Mouse (Mus musculus) right cerebral cortex, postnatal 10 days (tissue): ENCODE data around the gene Kcne3.

Source experiments
- DNase-seq, 2 experiments: peaks; one replicate each; pipeline ENCODE4 v3.0.0; 2021; ENCODE audit warnings: low spot score in 2 of 2

Gene Kcne3

DNA sequence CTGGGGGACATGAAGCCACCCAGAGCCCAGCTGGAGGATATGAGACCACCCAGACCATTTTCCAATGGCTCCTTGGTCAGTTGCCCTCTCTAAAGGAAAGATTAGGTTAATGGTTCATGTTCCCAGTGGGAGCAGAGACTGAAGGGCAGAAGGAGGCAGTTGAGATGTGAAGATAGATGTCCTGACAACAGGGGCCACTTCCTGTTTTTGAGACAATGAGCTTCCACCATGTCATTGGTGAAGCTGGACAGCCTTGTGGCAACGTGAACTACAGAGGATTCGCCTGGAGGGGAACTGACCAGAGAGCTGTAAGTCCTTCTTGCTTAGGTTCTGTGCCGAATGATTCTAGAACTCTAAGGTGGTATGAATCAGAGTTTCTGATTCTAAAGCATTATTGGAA lies at the start of gene Kcne3:
Kcne3 (plus strand) TSS at position 234 of the 400 bp plus-strand sequence.
- DNase-seq, result no peak

DNA sequence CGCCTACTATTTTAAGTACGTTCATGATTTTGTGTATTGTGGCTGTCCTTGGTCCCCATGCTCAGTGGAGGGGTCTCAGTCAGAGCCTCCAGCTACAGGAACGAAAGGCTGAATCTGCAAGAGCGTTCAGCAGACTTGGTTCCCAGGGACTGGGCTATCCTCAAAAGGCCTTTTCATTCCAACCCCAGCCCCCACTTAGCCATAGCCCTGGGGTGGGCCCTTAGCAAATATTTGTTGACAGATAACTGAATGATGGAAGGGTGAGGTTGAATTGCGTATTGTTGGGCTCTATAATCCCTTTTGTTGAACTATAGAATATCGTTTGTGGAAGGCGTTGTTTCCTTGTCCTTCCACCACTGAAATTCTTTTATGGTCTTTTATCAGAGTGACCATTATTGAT lies 49.8 kb upstream of the Kcne3 start:
- no peak for DNase-seq

DNA sequence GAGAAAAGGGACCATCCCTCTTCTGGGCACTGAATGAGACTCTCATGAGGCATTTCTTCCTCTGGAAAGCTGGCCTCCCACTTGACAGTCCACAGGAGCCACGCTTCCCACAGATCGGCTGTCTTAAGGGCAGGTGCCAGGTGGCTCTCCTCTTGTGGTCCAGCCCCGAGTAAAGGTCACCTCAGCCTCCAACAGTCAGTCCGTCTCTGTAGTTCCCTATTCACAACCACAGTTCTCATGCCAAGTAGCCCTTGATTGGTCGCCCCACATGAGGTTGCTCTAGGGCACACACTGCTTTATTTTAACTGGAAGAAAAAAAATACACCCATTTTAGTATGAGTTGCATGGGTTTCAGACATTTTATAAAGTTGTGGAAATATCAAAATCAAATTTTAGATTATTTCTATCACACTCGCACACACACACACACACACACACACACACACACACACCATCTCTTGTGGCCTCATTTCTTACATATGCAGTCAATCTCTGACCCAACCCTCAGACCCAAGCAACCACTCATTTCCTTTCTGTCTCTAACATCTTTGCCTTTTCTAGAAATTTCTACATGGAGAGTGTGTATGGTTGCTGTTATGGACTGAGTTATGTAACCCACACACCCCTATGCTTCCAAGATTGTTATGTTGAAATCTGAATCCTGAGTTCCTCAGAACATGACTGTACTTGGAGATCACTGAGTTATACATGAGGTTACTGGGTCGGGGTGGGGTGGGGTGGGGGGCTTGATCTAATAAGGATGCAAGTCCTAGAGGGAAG lies 47.9 kb upstream of the Kcne3 start:
- DNase-seq, result no peak

DNA sequence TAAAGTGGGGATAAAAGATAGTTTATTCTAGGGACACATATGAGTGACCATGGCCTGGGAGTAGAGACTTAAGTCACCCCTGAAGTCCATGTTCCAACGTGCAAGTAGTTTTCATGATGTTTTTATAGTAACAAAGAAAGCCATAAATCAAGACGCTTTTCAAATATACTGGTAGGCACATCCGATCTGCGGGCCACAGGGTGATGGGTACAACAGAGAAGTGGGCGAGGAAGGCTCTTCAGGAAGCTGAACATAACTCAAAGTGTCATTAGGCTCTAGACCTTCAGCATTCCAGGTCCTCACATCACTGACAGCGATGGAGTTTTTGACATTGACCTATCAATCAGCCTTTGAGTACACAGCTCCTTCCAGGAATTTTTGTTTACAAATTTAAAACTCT lies 45.7 kb upstream of the Kcne3 start:
- no peak for DNase-seq

DNA sequence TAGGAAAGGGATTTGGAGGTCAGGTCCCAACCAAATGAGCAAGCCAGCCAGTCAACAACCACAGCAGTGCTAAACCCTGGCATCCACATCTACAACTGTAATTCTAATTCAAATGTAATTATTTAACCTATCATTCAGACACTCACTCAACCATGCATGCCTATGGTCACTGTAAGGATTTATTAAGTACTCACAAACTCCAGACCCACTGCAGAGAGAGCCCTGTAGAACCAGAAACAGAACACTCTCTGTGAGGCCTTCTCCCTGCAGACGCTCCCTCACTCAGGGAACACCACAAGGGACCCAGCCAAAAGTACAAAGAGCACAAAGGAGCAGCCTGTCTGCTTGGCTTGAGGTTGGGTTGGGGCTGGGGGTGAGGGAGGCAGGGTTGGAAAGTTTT lies 43.9 kb upstream of the Kcne3 start:
- DNase-seq, result no peak

DNA sequence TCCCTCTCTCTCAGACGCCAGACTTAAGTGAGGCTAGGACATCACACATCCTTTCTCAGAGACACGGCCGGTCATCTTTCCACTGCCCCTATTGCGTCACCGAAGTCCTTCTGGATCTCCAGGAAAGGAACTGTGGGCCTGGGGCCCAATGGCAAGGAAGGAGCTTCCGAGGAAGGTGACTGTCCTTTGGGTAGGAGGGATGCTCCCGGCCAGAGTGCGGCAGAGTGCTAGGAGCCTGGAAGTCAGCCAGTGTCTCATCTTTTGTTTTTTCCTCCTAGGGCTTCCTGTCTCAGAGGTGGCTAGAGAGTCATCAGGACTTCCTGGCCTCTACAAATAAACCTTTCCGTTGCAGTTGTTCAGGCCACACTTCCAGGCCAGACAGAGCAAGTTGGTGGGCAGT lies 39.3 kb upstream of the Kcne3 start:
- no peak for DNase-seq

DNA sequence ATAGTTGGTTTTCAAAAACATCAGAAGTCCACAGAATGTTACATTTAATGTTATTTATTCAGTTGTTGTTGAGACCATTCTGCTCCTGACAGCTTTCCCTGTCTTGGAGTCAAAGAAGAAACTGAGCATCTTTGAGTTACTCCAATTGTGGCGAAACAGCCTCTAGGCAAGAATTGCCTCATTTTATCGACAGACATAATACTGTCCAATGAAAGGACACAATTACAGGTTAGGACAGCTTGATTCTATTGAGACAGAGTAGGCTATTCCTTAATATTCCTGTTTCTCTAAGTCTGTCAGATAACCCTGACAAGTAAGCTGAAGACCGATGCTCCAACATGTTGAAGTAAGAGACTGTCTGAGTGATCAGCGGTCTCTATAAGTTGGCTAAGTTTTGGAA lies 38.2 kb upstream of the Kcne3 start:
- DNase-seq, result no peak

DNA sequence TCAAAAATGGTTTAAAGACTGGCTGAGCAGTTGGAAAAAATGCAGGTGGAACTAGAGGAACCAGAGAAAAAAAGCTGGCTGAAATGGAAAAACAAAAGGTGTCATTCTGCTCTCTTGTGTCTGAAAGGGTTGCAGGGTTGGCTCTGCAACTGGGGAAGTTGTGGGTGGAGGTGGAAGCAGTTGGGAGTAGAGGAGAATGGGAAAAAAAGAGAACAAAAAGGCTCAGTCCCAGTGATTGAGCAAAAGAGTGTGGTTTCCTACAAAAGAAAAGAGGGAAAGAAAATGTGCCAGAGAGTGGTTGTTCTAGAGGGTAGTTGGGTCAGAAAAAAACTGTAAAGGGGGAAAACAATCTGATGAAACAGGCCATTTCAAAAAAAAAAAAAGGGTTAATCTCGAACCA lies 35.7 kb upstream of the Kcne3 start:
- DNase-seq, result no peak

DNA sequence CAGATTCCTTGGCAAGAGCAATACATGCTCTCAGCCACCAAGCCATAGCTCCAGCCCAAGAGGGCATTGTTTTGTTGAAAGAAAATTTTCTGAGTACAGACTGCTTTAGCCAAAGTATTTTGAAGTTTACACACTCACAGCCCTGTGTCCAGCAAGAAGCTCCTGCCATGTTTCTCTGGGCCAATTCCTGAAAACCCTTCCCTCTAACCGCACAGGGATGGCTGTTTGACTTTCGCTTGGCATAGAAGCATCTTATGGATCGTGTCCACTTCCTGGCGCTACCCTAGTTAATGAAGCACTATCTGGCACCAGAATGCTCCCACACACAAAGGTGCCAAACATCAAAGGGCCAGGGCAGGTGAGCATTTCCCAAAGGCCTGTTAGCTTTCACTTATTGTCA lies 27.7 kb upstream of the Kcne3 start:
- DNase-seq, result no peak

DNA sequence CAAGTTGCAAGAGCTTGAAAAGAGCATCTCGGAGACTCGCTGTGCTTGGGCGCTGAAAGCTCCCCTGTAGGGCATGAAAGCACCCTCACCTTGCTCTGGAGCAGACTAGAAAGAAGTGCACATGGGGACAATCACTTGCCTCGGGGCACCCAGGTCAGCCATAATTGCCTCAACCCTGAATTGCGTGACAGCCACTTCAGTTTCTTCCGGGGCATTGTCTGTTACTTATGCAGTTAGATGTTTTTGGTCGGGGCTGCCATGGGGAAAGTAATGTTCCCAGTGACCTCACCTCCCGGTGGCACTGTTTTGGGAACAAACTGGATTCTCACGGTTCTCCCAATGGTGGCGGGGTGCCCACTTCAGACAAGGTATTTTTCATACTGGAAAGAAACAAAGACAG lies 26.2 kb upstream of the Kcne3 start:
- no peak for DNase-seq

DNA sequence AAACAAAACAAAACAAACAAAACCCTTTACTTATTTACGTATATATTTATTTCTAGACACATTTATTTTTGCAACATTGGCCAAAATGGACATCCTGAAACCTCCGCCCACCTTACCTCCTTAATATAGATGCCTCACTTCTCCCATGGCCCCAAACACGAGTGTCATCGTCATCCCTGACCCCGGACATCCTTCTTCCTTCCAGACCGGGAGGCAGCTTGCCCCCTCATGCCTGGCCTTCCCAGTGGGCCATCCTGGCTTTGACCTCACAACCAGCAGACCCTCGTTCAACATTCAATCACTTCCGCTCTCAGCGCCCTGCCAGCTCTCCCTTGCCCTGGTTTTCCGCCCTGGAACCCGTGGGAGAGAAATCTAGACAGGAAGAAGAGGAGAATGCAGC lies 25.7 kb upstream of the Kcne3 start:
- DNase-seq, result no peak

DNA sequence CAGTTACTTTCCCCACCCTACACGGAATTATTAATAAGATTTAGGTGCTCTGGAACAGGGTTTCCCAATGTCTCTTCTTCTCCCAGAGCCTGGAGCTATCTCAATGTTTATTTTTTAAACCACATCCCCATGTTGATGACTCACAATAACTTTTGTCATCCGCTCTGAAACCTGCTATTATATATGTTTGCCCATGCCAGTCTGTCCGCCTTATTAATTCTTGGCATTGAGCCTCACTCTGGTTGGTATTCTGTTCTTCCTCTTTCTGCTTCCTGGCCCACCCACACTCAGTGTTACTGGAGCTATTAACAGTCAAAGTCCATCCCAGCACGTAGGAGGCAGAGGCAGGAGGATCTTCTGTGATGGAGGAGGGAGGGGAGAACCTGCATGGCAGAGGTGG lies 18.6 kb upstream of the Kcne3 start:
- no peak for DNase-seq

DNA sequence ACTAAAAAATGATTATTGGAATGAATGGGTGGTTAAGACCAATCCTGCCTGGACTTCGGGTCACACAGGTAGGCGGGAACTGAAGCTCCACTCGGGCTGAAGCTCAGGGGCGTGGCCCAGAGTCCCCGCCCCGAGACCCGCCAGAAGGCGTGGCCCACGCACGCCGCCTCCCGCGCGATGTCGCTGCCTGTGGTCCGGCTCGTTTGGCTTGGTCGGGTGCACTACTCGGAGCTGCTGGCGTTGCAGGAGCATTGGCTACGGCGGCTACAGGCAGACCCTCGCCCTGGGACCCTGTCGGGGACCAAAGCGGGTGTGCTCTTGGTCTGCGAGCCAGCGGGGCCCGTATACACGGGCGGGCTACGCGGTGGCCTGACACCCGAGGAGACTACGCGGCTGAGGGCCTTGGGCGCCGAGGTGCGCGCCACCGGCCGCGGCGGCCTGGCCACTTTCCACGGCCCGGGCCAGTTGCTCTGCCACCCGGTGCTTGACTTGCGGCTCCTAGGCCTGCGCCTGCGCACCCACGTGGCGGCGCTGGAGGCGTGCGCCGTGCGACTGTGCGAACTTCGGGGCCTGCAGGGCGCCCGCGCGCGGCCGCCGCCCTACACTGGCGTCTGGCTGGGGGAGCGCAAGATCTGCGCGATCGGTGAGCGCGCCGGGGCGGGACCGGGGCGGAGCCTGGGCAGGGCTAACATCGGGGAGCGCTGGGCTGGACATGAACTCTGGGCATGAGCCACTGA lies 17.0 kb upstream of the Kcne3 start, which contains the start of gene Lipt2:
Lipt2 (plus strand) TSS at position 173 of the 737 bp plus-strand sequence.
- peak; percentile 93 to 94 for DNase-seq

DNA sequence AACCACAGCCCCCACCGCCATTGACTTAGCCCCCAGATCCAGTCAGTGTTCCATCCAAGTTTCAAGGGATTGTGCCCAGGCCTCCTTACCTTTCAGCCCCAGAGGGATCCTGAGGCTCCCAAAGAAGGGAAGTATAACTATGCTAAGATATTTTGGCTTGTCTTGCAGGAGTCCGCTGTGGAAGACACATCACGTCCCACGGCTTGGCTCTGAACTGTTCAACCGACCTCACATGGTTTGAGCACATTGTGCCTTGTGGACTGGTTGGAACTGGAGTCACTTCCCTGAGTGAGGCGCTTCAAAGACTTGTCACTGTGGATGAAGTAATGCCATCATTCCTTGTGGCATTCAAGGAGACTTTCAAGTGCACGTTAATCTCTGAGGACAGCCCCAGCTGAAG lies 16.3 kb upstream of the Kcne3 start:
- DNase-seq, result peak in 1 of 2 experiments; percentile 33

DNA sequence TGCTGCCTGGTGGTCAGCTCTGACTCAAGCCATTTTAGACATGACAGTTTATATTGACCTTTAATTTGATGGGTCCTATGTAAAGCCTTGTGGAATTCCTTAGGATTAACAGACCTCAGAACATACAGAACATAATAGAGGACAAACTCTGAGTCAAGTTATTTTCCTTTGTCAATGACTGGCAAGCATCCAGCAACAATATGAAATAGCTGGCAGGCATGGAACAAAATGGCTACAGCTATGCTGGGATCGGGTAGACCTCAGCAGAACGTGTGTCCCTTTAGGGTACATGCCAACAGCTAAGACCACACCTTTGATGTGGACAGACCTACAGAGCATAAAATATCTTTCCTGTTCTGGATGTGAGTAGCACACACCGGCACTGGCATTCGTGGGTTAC lies 12.8 kb upstream of the Kcne3 start:
- DNase-seq, result no peak

DNA sequence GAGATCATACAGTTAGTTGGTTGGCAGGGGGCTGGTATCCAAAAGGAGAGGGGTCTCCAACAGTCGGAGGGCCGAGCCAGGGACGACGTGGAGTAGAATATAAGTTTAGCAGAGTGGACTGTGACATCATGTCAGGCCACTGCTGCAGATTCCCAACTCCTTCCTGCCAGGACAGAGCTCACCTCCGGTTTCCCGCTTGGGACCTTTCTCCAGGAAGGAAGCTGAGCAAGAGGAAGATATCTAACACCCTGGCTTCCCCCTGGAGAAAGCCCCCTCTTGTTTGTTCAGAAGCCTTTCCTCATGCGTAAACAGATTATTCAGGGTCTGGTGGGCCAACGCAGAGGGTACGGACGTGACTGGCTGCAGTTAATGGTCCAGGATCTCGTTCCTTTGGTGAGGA lies 7.6 kb upstream of the Kcne3 start:
- DNase-seq, result no peak

DNA sequence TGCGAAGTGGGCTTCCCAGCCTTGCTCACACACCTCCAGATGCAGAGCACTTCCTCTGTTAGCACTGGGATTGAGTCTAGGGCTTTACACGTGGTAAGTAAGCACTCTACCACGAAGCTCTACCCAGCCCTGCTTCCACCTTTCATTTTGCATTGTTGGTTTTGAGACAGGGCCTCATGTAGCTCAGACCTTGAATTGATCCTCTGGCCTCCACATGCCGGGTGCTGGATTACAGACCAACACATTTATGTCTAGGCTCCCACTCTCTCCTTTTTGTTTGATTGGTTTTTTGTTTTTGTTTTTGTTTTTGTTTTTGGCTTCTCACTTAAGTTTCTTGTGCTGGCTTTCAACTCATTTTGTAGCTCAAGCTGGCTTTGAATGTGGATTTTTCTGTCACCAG lies 5.5 kb upstream of the Kcne3 start:
- no peak for DNase-seq

DNA sequence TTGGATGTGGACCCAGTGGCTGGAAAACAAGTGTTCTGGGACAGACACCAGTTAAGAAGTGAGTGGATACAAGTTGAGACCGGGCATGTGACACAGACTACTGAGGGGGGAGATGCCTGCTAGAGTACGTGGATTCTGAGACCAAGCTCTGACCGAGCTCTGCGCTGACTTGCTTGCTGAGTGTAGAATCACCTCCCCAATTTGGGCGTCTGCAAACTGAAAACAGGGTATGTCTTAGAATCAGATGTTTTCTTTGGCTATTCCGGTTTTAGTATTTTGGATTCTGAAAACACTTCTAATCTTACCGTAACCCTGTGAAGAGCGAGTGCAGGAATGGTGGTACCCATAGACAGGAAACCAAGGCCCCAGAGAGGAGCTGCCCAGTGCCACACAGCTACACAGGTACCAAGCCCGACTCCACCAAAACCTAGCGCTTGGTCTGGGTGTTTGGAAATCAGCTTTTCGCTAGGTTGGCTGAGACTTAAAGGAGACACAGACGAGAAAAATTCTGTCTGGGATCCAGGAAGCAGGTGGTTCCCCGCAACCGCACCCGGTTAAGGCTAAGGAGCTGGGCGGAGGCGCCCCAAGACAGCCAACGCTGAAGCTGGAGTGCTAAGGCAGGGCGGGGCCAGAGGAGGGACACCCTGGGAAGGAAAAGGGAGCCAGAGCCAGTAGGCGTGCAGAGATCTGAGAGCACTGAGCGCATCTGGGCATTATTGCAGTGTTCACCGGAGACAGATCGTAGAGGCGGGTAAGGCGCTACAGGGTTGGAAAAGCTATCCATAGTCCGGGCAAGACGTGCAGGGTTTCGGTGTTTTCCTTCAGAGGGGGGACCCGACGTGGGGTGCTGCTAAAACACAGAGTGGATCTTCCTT lies 2.0 kb downstream of the Kcne3 start:
- peak; percentile 41 to 49 for DNase-seq

DNA sequence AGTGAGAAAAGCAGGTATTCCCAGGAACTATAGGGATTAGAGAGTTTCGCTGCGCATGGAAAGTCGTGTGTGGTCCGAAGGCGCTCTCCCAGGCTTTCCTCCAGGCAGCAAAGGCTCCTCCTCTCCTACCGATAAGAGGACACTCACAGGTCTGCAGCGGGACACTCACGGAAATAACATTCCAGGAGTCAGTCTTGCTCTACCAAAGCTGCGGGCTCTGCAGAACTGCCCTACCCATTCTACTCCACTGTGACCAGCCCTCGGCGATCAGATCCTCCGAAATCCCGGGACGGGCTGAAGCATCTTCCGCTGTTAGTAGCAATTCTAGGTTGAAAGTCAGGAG lies 2.6 kb downstream of the Kcne3 start:
- no peak for DNase-seq

DNA sequence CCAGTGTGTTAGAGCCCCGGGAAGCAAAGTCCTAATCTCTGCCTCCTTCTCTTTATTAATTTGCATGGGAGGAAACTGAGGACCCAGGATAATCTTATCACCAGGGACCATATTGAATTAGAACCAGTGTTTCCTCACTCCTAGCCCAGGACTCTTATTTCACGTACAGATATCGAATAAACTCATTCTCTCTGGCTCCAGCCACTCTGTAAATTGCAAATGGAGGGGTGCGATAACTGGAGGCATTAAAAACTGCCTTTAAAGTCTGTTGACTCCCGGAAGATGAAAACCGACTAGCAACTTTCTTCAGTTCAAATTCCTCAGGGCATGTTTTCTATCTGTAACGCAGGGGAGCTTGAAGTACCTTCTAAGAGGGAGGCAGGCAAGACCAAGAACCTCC lies 3.1 kb downstream of the Kcne3 start:
- DNase-seq, result no peak

DNA sequence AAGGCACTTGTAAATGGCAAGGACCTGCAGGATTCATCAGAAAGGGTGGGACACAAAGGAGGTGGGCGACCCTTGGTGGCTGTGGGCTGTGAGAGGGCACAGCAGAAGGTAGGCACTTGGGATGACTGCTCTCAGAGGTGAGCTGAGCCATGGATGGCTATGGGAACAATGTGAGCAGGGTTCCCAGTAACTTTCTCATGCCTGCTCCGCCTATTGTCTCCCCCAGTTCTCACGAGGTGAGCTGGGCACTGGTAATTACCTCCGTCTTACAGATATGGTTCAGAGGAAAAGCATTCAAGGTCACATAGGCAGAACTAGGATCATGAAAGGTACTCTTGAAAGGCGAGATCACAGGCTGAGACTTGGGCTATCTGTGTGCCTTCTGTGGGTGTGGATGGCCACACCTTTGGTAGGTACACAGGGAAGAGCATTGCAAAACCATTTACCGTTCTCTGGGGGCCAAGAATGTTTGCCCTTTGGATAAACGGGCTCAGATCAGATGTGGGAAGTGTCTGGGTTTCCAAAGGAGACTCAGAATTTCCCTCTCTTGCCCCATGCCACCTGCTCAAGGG lies 3.6 kb downstream of the Kcne3 start:
- DNase-seq, result no peak

DNA sequence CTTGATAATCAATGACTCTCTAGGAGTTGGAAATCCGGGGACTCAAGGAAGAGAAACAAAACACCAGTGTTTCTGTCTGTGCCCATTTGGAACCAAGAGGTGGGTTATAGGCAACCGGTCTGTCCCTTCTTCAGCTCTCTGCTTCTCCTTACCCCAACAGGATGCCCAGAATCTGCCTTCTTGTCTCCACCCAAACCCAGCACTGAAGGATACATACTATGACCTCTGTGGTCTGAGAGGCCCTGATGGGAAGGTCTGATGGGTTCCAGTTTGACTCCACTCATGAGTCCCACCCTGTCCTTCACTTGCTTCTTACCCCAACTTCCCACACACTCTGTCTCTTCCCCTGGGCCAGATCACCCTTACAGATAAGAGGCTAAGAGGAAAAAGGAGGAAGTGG lies 4.9 kb downstream of the Kcne3 start:
- DNase-seq, result no peak
